Mouse (Mus musculus): ENCODE measurements around the gene Atp5b. TPM values are rescaled to one million over a fixed set of nuclear protein-coding genes. Genes with fewer than 3 reads are reported as not detected.

The Atp5b gene
- total RNA-seq, 2 experiments from 2014 or later, result 8,639 to 9,190 TPM

DNA sequence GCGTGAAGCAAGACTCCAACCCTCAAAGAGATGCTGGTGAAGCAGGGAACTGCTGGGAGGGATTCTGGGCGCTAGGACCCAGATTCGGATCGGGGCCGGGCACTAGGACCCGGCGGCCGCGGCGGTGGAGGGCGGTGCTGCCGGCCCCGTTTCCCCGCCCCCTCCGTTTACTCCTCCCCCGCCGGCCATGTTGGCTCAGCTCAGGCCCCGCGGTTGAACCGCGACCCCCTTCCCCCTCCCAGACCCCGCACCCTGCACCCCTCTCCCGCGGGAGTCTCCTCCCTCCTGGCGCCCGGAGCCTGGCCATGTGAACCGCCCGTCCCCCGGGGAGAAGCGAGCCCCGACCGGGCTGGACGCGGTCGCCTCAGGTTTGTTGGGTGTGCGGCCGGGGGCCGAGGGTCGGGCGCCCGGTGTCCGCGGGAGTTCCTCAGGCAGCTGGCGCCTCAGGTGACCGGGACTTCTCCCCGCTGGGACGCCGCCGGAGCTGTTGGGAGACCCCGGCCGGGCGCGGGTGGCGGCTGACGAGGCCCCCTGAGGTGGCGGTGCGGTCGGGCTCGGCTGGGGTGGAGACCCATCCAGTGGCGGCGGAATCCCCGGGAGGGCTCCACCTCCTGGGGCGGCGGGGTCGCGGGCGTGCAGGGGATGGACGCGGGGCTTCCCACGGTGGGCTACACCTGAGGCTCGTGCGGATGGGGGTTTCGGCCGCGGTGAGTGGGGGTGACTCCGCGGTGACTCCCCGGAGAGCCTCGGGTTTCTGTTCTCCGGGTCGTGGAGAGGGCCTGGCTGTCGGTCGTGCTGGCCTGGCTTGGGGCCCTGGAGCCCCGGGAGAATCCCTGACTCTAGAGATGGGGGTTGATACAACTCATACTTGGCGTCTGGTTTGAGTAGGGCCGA is 13.9 kb downstream of the Atp5b start:
- DNase-seq, result peak; percentile 84 to 86

DNA sequence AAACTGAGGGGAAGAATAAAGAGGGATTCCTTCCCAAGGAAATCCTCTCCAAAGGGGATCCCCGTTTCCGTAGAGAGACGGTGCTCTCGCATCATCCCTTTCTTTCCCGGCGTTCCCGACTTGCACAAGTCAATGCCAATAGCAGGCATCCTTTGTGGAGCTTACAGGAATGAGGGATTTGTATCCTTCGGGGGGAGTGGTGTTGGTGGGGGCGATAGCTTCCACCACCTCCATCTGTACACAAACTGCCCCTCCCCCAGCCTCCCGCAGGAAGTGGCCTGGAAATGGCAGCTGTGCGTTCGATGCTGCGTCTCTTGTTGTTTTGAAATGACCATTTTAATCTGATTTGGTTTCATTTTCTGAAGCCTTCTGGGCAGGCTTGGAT is 14.5 kb downstream of the Atp5b start:
- DNase-seq, result peak; percentile 66 to 79

- peak in 1 of 2 experiments; percentile 57 for DNase-seq
These were observed 27.2 kb downstream of the Atp5b start for GRCm38 (mm10) chr10:128110103-128110761.

DNA sequence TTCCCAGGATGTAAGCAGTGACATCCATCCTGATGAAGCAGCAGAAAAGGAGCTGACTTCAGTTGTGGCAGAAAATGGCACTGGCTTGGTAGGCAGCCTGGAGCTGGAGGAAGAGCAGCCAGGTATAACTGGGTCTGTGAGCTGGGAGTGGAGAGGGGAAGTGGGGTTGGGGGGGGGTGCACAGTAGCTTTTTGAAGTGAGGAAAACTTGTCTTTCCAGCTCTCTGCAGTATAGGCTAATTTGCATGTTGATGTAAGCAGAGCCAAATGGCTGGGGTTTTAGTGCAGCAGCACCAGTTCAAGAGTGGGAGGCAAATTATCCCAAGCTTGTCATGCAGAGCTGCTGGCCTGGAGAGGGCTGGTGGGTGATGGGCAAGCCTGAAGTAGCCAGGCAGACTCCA is 28.2 kb downstream of the Atp5b start:
- no peak for DNase-seq

DNA sequence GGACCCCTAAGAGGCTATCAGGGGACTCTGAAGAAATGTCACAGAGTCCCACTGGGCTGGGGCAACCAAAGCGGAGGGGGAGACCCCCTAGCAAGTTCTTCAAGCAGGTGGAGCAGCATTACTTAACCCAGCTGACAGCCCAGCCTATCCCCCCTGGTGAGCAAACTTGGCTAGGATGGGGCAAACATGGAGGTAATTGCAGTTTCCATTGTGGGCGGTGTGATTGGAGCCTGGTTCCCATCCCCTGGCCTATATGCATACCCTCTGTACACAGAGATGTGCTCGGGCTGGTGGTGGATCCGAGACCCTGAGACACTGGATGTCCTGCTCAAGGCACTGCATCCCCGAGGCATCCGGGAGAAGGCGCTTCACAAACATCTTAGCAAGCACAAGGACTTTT is 40.8 kb downstream of the Atp5b start:
- no peak for DNase-seq

DNA sequence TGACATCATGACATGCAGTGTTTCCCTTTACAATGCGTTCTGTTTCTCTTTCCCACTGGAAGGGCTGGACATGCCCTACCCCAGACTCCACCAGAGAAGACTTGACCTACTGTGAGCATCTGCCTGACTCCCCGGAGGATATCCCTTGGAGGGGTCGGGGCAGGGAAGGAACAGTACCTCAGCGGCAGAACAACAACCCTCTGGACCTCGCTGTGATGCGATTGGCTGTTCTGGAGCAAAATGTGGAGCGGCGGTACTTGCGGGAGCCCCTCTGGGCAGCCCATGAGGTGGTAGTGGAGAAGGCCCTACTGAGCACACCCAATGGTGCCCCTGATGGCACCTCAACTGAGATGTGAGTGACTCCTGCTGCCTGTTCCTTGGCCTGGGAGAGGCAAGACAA is 41.8 kb downstream of the Atp5b start:
- no peak for DNase-seq

DNA sequence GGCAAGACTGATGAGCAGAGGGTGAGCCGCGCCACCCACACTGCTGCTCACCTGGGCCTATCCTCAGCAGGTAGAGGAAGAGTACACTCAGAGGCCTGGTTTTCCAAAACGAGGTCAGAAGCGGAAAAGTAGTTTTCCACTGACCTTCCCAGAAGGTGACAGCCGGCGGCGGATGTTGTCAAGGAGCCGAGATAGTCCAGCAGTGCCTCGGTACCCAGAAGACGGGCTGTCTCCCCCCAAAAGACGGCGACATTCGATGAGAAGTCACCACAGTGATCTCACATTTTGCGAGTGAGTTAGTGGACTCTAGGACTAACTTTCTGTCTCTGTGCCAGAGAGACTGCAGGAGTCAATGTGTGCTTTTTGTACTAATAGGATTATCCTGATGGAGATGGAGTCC is 42.9 kb downstream of the Atp5b start:
- DNase-seq, result no peak

GRCm38 (mm10) chr10:128127497-128127896 is 44.4 kb downstream of the Atp5b start:
- DNase-seq, result no peak

DNA sequence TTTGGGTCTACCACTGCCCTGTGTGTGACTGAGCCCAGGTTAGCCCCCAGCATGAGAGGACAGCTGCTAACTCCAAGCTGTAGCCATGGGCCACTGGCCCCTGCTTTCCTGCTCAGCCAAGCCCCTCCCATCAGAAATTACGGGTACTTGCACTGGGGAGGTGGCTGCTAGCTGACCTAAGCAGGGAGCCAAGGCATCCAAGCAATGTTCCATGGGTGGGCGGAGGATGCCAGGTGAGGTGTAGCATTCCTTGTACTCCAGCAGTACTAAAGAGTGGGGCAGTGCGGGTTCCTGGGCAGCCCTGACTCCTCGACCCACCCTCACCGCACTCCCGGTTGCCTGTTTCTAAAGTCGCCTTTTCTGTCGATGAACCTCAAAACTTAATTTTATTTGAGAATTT is 45.1 kb downstream of the Atp5b start:
- DNase-seq, result no peak

- no peak for DNase-seq
These were observed 48.2 kb downstream of the Atp5b start for GRCm38 (mm10) chr10:128131297-128131696.

DNA sequence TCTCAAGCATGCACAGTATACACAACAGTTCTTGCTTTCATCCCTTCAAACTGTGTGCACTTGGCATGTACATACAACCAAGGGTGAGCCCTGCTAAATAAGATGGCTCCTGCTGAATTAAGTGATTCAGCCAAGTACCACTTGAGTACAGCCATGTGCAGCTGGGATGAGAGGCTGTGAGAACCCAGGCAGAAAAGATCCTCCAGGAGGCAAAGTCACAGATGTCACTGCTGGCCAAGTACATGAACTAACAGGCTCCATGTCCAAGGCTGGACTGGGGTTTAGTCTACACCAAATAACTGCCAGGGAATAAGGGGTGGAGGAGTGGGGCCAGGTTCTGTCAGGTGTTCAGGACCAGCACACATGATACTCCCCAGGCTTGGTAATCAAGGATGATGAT is 48.7 kb downstream of the Atp5b start:
- DNase-seq, result no peak

DNA sequence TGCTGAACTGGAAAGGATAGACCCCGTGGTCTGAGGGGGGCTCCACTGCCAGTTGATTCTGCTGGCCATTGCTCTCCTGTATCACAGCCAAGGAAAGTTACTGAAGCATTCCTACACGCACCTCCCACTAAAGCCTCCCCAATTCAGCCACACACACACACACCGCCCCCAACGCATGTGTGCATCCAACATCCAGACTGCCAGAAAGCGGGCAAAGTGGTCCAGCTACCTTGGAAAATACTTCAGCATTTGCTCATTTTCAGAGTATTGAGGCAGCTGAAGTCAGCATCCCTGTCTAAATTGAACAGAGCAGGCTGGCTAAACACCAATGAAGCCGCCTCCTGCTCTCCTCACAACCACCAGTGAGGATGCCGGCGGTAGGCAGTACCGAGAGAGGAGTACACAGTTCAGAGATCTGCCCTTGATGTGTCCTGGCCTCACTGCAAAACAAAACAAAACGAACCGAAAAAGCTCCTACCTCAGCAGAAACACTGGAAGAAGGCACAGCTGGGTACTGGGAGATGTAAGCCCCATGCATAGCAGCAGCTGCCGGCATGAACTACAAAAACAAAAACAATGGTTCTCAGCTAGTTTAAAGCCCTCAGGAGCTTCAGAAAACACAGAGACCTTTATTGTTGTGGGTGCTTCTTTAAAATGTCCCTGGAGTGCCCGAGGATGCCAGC is 50.7 kb downstream of the Atp5b start:
- no peak for DNase-seq

- DNase-seq, result no peak
These were observed 52.3 kb downstream of the Atp5b start for GRCm38 (mm10) chr10:128135374-128135773.

Small RNAs within 50 kb of the gene (microRNA-seq; reads per million reads assigned to microRNA genes)
- gene Mir677, result 12.5 to 23.2 reads per million in 2 experiments

Other genes with a start within 250 kb of the Atp5b start
- gene Rdh19, start 233.3 kb upstream of the Atp5b start, total RNA-seq (2021), result not detected
- gene Rdh16f2, start 216.8 kb upstream of the Atp5b start, total RNA-seq (2021), result not detected
- not detected for gene Rdh7, start 194.5 kb upstream of the Atp5b start, total RNA-seq (2021)
- not detected for gene Sdr9c7, start 184.8 kb upstream of the Atp5b start, total RNA-seq (2021)
- gene Hsd17b6, start 75.7 kb upstream of the Atp5b start, total RNA-seq (2021), result not detected
- gene Prim1, start 68.1 kb upstream of the Atp5b start, total RNA-seq (2021), result 1 to 10 TPM; 1.5 to 2.2 TPM
- 100 to 1,000 TPM; 462 to 532 TPM for gene Naca, start 47.7 kb upstream of the Atp5b start, total RNA-seq (2021)
- gene Ptges3, start 24.3 kb upstream of the Atp5b start, total RNA-seq (2021), result 100 to 1,000 TPM; 104 to 110 TPM
- gene Baz2a, start 8.3 kb downstream of the Atp5b start, total RNA-seq (2021), result 10 to 100 TPM; 19.0 to 20.3 TPM
- 100 to 1,000 TPM in 1 of 2 experiments, 10 to 100 TPM in 1; 78.1 to 100 TPM for gene Rbms2, start 97.0 kb downstream of the Atp5b start, total RNA-seq (2021)
- gene Gls2, start 111.2 kb downstream of the Atp5b start, total RNA-seq (2021), result 1 to 10 TPM in 1 of 2 experiments, under 1 TPM in 1; 0.25 to 1.4 TPM
- 10 to 100 TPM; 37.9 to 45.9 TPM for gene Spryd4, start 128.5 kb downstream of the Atp5b start, total RNA-seq (2021)
- not detected for gene Mip, start 142.6 kb downstream of the Atp5b start, total RNA-seq (2021)
- gene Timeless, start 148.8 kb downstream of the Atp5b start, total RNA-seq (2021), result 1 to 10 TPM; 6.0 to 7.3 TPM
- not detected for gene Apon, start 170.8 kb downstream of the Atp5b start, total RNA-seq (2021)
- gene Apof, start 185.4 kb downstream of the Atp5b start, total RNA-seq (2021), result not detected
- gene Stat2, start 187.3 kb downstream of the Atp5b start, total RNA-seq (2021), result 10 to 100 TPM in 1 of 2 experiments, 1 to 10 TPM in 1; 8.3 to 11.3 TPM
- not detected for gene Il23a, start 215.5 kb downstream of the Atp5b start, total RNA-seq (2021)
- gene Pan2, start 220.1 kb downstream of the Atp5b start, total RNA-seq (2021), result 1 to 10 TPM; 4.5 to 6.0 TPM
- 10 to 100 TPM; 62.2 to 66.6 TPM for gene Cnpy2, start 239.2 kb downstream of the Atp5b start, total RNA-seq (2021)